Mouse (Mus musculus) mammary gland, adult 2 months (tissue): ENCODE measurements around the gene Ccdc93. TPM values are rescaled to one million over a fixed set of nuclear protein-coding genes. Genes with fewer than 3 reads are reported as not detected.

ENCODE experiments used
- polyA plus RNA-seq: library from polyadenylated mRNA; depleted of rRNA; stranded (reverse); fragments of >200 nt; gene quantifications from 2 replicates; pipeline ENCODE4 v1.2.3, GENCODE M21; 2012; ENCODE audit warnings: low replicate concordance; rRNA removed

Gene Ccdc93
- polyA plus RNA-seq: 5.4 and 11.4 TPM in 2 replicates

DNA sequence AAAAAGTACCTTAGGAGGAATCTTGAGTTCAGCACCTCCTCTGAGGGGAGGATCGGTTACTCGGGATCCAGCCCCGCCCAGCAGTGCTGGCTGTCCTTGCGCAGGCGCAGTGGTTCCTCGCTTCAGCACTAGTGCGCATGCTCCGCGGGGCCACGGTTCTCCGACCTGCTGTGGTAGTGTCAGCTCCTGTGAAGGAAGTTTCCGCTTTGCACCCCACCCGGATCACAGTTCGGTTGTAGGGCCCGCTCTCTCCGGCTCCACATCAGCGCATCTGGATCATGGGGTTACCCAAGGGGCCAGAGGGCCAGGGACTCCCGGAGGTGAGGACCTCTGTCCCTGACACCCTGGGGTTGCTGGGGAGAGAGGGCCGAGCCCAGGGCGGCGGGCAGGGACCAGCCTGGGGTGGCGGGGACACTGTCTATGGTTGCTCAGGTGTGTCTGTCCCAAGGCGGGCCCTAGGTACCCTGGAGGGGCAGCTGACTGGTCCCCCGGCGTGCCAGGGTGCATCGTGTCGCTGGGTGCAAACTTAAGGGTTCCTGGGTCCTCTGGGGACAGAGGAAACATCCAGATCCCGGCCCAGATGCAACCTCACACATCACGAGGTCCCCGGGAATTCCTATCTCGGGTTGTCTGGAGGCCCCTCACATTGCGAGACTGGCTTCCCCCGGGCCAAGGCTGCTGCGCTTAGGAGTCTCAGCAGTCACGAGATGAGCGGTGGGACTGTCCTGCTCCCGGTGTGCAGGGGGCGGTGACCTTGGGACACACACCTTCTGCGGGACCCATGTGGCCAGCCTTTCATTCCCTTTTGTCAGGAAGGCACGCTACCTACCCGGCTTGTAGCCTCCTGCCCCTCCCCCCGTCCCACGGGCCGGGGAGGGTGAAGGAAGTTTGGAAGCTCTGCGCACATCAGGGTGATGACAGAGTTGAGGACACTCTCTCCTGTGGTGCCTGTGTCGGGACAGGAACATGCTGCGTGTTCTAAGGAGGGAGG, at the start of gene Ccdc93:
Ccdc93 (plus strand) TSS at position 112 of the 991 bp plus-strand sequence.

DNA sequence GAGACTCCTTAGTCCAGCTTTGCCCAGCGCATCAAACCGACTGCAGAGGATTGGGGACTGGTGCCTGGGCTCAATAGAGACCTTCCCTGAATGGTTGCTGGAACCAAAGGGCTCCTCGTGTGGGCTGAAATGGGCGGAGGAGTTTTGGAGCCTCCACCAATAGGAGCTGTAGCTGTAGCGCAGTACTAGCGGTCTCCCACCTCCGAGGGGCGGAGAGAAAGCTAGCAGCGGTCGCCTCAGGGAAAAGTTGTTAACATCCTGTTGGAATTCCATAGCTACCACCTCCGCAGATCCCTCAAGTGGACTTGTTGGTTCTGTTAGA, 97.5 kb downstream of the Ccdc93 start, which contains the start of gene Htr5b:
Htr5b (minus strand) TSS at position 67 of the 322 bp plus-strand sequence.

Other genes starting within 250 kb of the Ccdc93 start
- 16.1 and 36.6 TPM in 2 replicates for gene Insig2, start 98.5 kb upstream of the Ccdc93 start, polyA plus RNA-seq
- 0.08 TPM in 1 of 2 replicates, not detected in the other for gene Htr5b, start 97.4 kb downstream of the Ccdc93 start, polyA plus RNA-seq
- 19.0 and 27.6 TPM in 2 replicates for gene Ddx18, start 136.9 kb downstream of the Ccdc93 start, polyA plus RNA-seq